Mouse (Mus musculus): ENCODE data around the gene Myom3.

Gene Myom3

GRCm38 (mm10) chr4:135816905-135817622 lies 57.5 kb downstream of the Myom3 start:
- DNase-seq (ENCODE audit: low read depth): no peak

GRCm38 (mm10) chr4:135818366-135818765 lies 58.9 kb downstream of the Myom3 start:
- no peak for DNase-seq (ENCODE audit: low read depth)

GRCm38 (mm10) chr4:135819826-135820526 lies 60.5 kb downstream of the Myom3 start:
- DNase-seq (ENCODE audit: low read depth): no peak

GRCm38 (mm10) chr4:135821772-135822171 lies 62.3 kb downstream of the Myom3 start:
- no peak for DNase-seq (ENCODE audit: low read depth)

- DNase-seq (ENCODE audit: low read depth): no peak
Measured at GRCm38 (mm10) chr4:135823298-135823697, 63.8 kb downstream of the Myom3 start.

- no peak for DNase-seq (ENCODE audit: low read depth)
Measured at GRCm38 (mm10) chr4:135824254-135824653, 64.7 kb downstream of the Myom3 start.

GRCm38 (mm10) chr4:135828491-135828890 lies 69.0 kb downstream of the Myom3 start:
- peak; percentile 73 for DNase-seq (ENCODE audit: low read depth)

GRCm38 (mm10) chr4:135832070-135832469 lies 72.6 kb downstream of the Myom3 start:
- no peak for DNase-seq (ENCODE audit: low read depth)

GRCm38 (mm10) chr4:135833301-135834123 lies 74.0 kb downstream of the Myom3 start:
- no peak for DNase-seq (ENCODE audit: low read depth)

GRCm38 (mm10) chr4:135834124-135834717 lies 74.7 kb downstream of the Myom3 start:
- no peak for DNase-seq (ENCODE audit: low read depth)

GRCm38 (mm10) chr4:135838925-135839292 lies 79.4 kb downstream of the Myom3 start:
- DNase-seq (ENCODE audit: low read depth): no peak

- DNase-seq (ENCODE audit: low read depth): no peak
Measured at GRCm38 (mm10) chr4:135839293-135840011, 79.9 kb downstream of the Myom3 start.

GRCm38 (mm10) chr4:135844400-135844799 lies 84.9 kb downstream of the Myom3 start:
- DNase-seq (ENCODE audit: low read depth): no peak

GRCm38 (mm10) chr4:135847581-135847980 lies 88.1 kb downstream of the Myom3 start:
- DNase-seq (ENCODE audit: low read depth): no peak

GRCm38 (mm10) chr4:135850411-135851095 lies 91.0 kb downstream of the Myom3 start:
- no peak for DNase-seq (ENCODE audit: low read depth)

GRCm38 (mm10) chr4:135851942-135852341 lies 92.4 kb downstream of the Myom3 start:
- no peak for DNase-seq (ENCODE audit: low read depth)

GRCm38 (mm10) chr4:135853987-135854546 lies 94.6 kb downstream of the Myom3 start:
- no peak for DNase-seq (ENCODE audit: low read depth)

GRCm38 (mm10) chr4:135854630-135855029 lies 95.1 kb downstream of the Myom3 start:
- DNase-seq (ENCODE audit: low read depth): no peak

GRCm38 (mm10) chr4:135855080-135855479 lies 95.6 kb downstream of the Myom3 start:
- no peak for DNase-seq (ENCODE audit: low read depth)

GRCm38 (mm10) chr4:135855536-135856222 lies 96.2 kb downstream of the Myom3 start, which contains the start of gene Srsf10:
TSS of gene Srsf10 (plus strand) at chr4:135855747.
- peak; percentile 89 for DNase-seq (ENCODE audit: low read depth)
